Mouse (Mus musculus) layer of hippocampus, adult 18-20 months (tissue): ENCODE results near the gene Irak1bp1. TPM values are rescaled to one million over a fixed set of nuclear protein-coding genes. Genes with fewer than 3 reads are reported as not detected.

Experiments
- DNase-seq, 2 experiments: peaks; one replicate each; pipeline ENCODE4 v3.0.0; 2022; ENCODE audit warnings: low spot score in 2 of 2
- total RNA-seq, 2 experiments: library from RNA; stranded (reverse); gene quantifications; 2 replicates each; pipeline ENCODE4 v1.2.3; 2021

The Irak1bp1 gene
- total RNA-seq, 2 experiments from 2014 or later, result 17.7 to 19.3 TPM

GRCm38 (mm10) chr9:82867698-82868097 is 38.4 kb downstream of the Irak1bp1 start:
- no peak for DNase-seq

- DNase-seq, result no peak
Measured at GRCm38 (mm10) chr9:82877078-82877477, 47.7 kb downstream of the Irak1bp1 start.

- DNase-seq, result no peak
Measured at GRCm38 (mm10) chr9:82884177-82884576, 54.8 kb downstream of the Irak1bp1 start.

GRCm38 (mm10) chr9:82888645-82889044 is 59.3 kb downstream of the Irak1bp1 start:
- DNase-seq, result peak in 1 of 2 experiments; percentile 58

Other genes starting within 250 kb of the Irak1bp1 start
- gene Phip, start 146.0 kb downstream of the Irak1bp1 start, total RNA-seq, result 10 to 100 TPM; 72.6 to 73.4 TPM